Mouse (Mus musculus): Measurements from ENCODE around the gene Jph2.

DNA sequence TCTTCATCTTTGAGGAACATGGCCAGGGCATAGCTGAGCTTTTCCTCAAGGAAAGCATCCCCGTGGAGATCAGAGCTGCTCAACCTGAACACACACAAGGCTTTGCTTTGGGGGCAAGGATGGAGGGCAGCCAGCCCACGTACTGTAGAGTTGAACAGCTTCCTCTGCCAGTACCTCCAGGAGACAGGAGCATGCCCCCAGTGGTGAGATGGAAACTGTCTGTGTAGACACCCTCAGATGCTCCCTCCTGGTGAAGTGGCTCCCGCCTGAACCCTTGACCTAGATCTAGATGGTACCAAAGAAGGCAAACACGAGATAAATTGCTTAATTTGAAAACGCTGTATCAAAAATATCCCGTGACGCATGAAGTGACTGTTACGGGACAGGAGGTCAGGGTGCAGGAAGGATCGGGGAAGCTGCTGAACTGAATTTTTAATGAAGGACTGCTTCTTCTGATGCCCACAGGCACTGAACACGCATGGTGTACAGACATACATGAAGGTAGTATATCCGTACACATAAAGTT, 87.6 kb downstream of the Jph2 start:
- TF ChIP-seq CTCF (IDR thresholded peaks at IDR 0.05; ENCODE audit: insufficient read depth, low read depth, low read length): no peak
- TF ChIP-seq POLR2A (IDR thresholded peaks at IDR 0.05; ENCODE audit: insufficient read depth, low read depth, low read length): no peak
